Mouse (Mus musculus) ES-Bruce4 (cell line): ENCODE data around the gene Pde9a. TPM values are rescaled to one million over a fixed set of nuclear protein-coding genes. Genes with fewer than 3 reads are reported as not detected.

ENCODE experiments used
- H3K27ac ChIP-seq: 2 replicates; pipeline ENCODE4 v1.5.1; 2012; ENCODE audit warnings: low read length, inconsistent platforms; ENCODE audit not compliant: insufficient read depth
- H3K27me3 ChIP-seq: 2 replicates; pipeline ENCODE4 v1.6.1; 2012; ENCODE audit warnings: mild to moderate bottlenecking, low read length, inconsistent platforms; ENCODE audit not compliant: control insufficient read depth, poor library complexity, insufficient read depth, severe bottlenecking
- H3K36me3 ChIP-seq: 2 replicates; pipeline ENCODE4 v1.6.1; 2012; ENCODE audit warnings: inconsistent platforms, mild to moderate bottlenecking, low read length, moderate library complexity; ENCODE audit not compliant: control insufficient read depth, poor library complexity, insufficient read depth, severe bottlenecking
- H3K4me1 ChIP-seq: one replicate; pipeline ENCODE4 v1.8.1; 2011; ENCODE audit warnings: low read length; ENCODE audit not compliant: control insufficient read depth, insufficient read depth
- H3K4me3 ChIP-seq: 2 replicates; pipeline ENCODE4 v1.5.1; 2011; ENCODE audit warnings: low read depth, mild to moderate bottlenecking, low read length
- H3K9ac ChIP-seq: 2 replicates; pipeline ENCODE4 v1.6.1; 2012; ENCODE audit warnings: low read depth, mild to moderate bottlenecking, inconsistent platforms; ENCODE audit not compliant: poor library complexity, severe bottlenecking
- H3K9me3 ChIP-seq: replicated peaks from 2 replicates; pipeline ENCODE4 v1.6.1; 2012; ENCODE audit warnings: mild to moderate bottlenecking, low read length, inconsistent platforms; ENCODE audit not compliant: control insufficient read depth, poor library complexity, insufficient read depth, severe bottlenecking
- CTCF ChIP-seq: IDR thresholded peaks from one replicate; pipeline ENCODE4 v1.8.1; 2011; ENCODE audit warnings: low read depth, low read length
- EP300 ChIP-seq: IDR thresholded peaks from 2 replicates; pipeline ENCODE4 v1.6.1; 2011; ENCODE audit warnings: low read depth, low read length; ENCODE audit not compliant: insufficient read depth
- POLR2A ChIP-seq: IDR thresholded peaks from one replicate; pipeline ENCODE4 v1.8.1; 2011; ENCODE audit warnings: low read length; ENCODE audit not compliant: insufficient read depth
- polyA plus RNA-seq: library from polyadenylated mRNA; stranded (reverse); fragments of >200 nt; gene quantifications from 2 replicates; pipeline ENCODE4 v1.2.4, GENCODE M21; 2011; ENCODE audit warnings: low read depth; ENCODE audit not compliant: missing spikeins, insufficient read depth, insufficient read length

Pde9a gene
- polyA plus RNA-seq, 1 experiment: 11.0 TPM

- H3K36me3 ChIP-seq: no peaks in the 10 kb centered on the region
- no peaks in the 10 kb centered on the region for H3K27me3 ChIP-seq
- H3K4me1 ChIP-seq: no peaks in the 10 kb centered on the region
- H3K27ac ChIP-seq: no peak overlapping the region
- no peak for TF ChIP-seq CTCF
- no peak for TF ChIP-seq POLR2A
- TF ChIP-seq EP300: no peak
- no peak overlapping the region for H3K4me3 ChIP-seq
- no peak overlapping the region for H3K9ac ChIP-seq
- H3K9me3 ChIP-seq: no peaks in the 10 kb centered on the region
Measured at GRCm38 (mm10) chr17:31470766-31471418, 84.9 kb downstream of the Pde9a start.

- H3K9me3 ChIP-seq: no peaks in the 10 kb centered on the region
- no peaks in the 10 kb centered on the region for H3K27me3 ChIP-seq
- peaks cover 7% of the 10 kb centered on the region for H3K4me1 ChIP-seq
- H3K36me3 ChIP-seq: no peaks in the 10 kb centered on the region
- no peak for TF ChIP-seq CTCF
- no peak for TF ChIP-seq POLR2A
- no peak for TF ChIP-seq EP300
- H3K4me3 ChIP-seq: no peak overlapping the region
- no peak overlapping the region for H3K27ac ChIP-seq
- no peak overlapping the region for H3K9ac ChIP-seq
Measured at GRCm38 (mm10) chr17:31474388-31474787, 88.4 kb downstream of the Pde9a start.

- Histone ChIP-seq H3K27ac (peak overlapping the region; percentile 3; the same call in 1 of the 2 replicates), H3K4me1 (peaks cover 9% of the 10 kb centered on the region), H3K27me3 (no peaks in the 10 kb centered on the region), H3K9ac (peak overlapping the region; percentile 2; the same call in 1 of the 2 replicates), H3K9me3 (no peaks in the 10 kb centered on the region), H3K36me3 (no peaks in the 10 kb centered on the region), H3K4me3 (peak overlapping the region; percentile 26)
- TF ChIP-seq CTCF (no peak), POLR2A (no peak), EP300 (no peak)
Measured at GRCm38 (mm10) chr17:31478606-31479005, 92.6 kb downstream of the Pde9a start.

GRCm38 (mm10) chr17:31479108-31479844, 93.3 kb downstream of the Pde9a start:
- peaks cover 9% of the 10 kb centered on the region for H3K4me1 ChIP-seq
- H3K27ac ChIP-seq: peak overlapping the region; percentile 3; the same call in 1 of the 2 replicates
- H3K9me3 ChIP-seq: no peaks in the 10 kb centered on the region
- H3K9ac ChIP-seq: peak overlapping the region; percentile 2; the same call in 1 of the 2 replicates
- no peak overlapping the region for H3K4me3 ChIP-seq
- TF ChIP-seq EP300 (peak; percentile 60; the same call in 1 of the 2 replicates), POLR2A (no peak), CTCF (no peak)
- H3K27me3 ChIP-seq: no peaks in the 10 kb centered on the region
- no peaks in the 10 kb centered on the region for H3K36me3 ChIP-seq

GRCm38 (mm10) chr17:31486616-31487198, 100.7 kb downstream of the Pde9a start:
- H3K4me3 ChIP-seq: no peak overlapping the region
- H3K9me3 ChIP-seq: no peaks in the 10 kb centered on the region
- no peak overlapping the region for H3K27ac ChIP-seq
- H3K27me3 ChIP-seq: no peaks in the 10 kb centered on the region
- no peaks in the 10 kb centered on the region for H3K36me3 ChIP-seq
- H3K9ac ChIP-seq: no peak overlapping the region
- TF ChIP-seq EP300 (no peak), POLR2A (no peak), CTCF (no peak)
- peaks cover 5% of the 10 kb centered on the region for H3K4me1 ChIP-seq
